Mouse (Mus musculus) stomach, embryonic 14.5 days (tissue): Measurements from ENCODE around the gene Map3k12. TPM values are rescaled to one million over a fixed set of nuclear protein-coding genes. Genes with fewer than 3 reads are reported as not detected.

ENCODE experiments used
- ATAC-seq: fragments of 200-750 bp; cut with Nextera tagmentation; 2 replicates; pipeline ENCODE4 v1.8.0; 2017; ENCODE audit warnings: low read depth, moderate TSS enrichment; ENCODE audit not compliant: insufficient number of reproducible peaks, insufficient read depth, low FRiP score
- H3K27ac ChIP-seq: fragments of 300-500 bp; sonication (generic); 2 replicates; pipeline ENCODE4 v1.5.1; 2014; ENCODE audit warnings: mild to moderate bottlenecking, low read length, moderate library complexity, mixed read lengths
- H3K27me3 ChIP-seq: fragments of 300-500 bp; sonication (generic); 2 replicates; pipeline ENCODE4 v1.6.1; 2014; ENCODE audit warnings: low read length, control low read depth, mixed read lengths; ENCODE audit not compliant: control insufficient read depth, insufficient read depth
- H3K36me3 ChIP-seq: fragments of 300-500 bp; sonication (generic); 2 replicates; pipeline ENCODE4 v1.6.1; 2014; ENCODE audit warnings: mild to moderate bottlenecking, control low read depth, low read length, moderate library complexity, mixed read lengths; ENCODE audit not compliant: control insufficient read depth, insufficient read depth
- H3K4me1 ChIP-seq: fragments of 300-500 bp; sonication (generic); 2 replicates; pipeline ENCODE4 v1.6.1; 2014; ENCODE audit warnings: low read length, control low read depth, mixed read lengths; ENCODE audit not compliant: control insufficient read depth, insufficient read depth
- H3K4me2 ChIP-seq: fragments of 300-500 bp; sonication (generic); replicated peaks from 2 replicates; pipeline ENCODE4 v1.6.1; 2014; ENCODE audit warnings: low read depth, low read length, control low read depth
- H3K4me3 ChIP-seq: fragments of 300-500 bp; sonication (generic); 2 replicates; pipeline ENCODE4 v1.5.1; 2014; ENCODE audit warnings: low read depth, low read length, control low read depth
- H3K9ac ChIP-seq: fragments of 300-500 bp; sonication (generic); replicated peaks from 2 replicates; pipeline ENCODE4 v1.6.1; 2014; ENCODE audit warnings: low read depth, mild to moderate bottlenecking, control low read depth, low read length, moderate library complexity, mixed read lengths
- H3K9me3 ChIP-seq: fragments of 300-500 bp; sonication (generic); 2 replicates; pipeline ENCODE4 v1.6.1; 2016; ENCODE audit warnings: low read depth, low read length, control low read depth; ENCODE audit not compliant: control insufficient read depth
- WGBS: fragments of 180-500 bp; shearing (Covaris S2); extraction: QIAGEN DNeasy Blood & Tissue Kit; methylation state at CpG from one replicate; pipeline ENCODE4 v1.1.7; 2014; 5-methylcytosine and 5-hydroxymethylcytosine counted together
- polyA plus RNA-seq: library from polyadenylated mRNA; unstranded; fragments of >200 nt; fragmentation: Nextera tagmentation; extraction: Ambion mirVana; gene quantifications from 2 replicates; pipeline ENCODE4 v1.2.1, GENCODE M21; 2014

Gene Map3k12
- polyA plus RNA-seq, 1 experiment from 2014 or later = 18.6 TPM

DNA sequence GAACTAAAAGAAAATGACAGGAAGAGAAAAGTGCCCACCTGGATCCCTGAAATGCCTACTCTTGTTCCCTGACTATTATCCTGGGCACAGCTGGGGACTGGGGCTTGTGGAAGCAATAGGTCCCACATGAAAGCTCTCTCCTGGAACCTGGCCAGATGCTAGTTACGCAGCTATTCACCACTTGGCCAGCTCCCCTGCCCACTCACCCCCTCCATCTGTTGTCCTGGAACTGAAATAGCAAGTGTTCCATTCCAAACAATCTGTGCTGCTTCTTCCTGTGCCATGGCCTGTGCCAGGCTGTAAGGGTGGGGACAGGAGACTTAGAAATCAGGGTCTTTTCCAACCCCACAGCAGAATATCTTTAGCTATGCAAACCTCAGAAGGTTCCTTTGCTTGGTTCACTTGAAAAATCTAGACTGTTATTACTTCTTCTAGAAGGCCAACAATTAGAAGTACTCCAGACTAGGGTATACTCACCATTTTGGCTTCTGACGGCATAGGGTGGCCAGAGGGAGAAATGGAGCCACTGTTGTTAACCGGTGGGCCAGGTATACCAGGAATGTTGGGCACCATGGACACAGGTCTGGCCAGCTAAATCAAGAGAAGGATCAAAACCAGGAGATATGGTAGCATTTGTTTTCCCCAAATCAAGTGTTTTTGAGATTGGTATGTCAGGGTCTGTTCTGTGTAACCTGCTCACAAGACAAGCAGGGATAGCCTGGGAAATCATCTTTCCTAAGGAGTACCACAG is 30.0 kb upstream of the Map3k12 start:
- ATAC-seq = no peak
- no peaks in the 10 kb centered on the region for H3K9me3 ChIP-seq
- H3K36me3 ChIP-seq = peaks cover 53% of the 10 kb centered on the region
- no peaks in the 10 kb centered on the region for H3K4me1 ChIP-seq
- no peaks in the 10 kb centered on the region for H3K27me3 ChIP-seq
- H3K4me2 ChIP-seq = no peak overlapping the region
- WGBS = 87% methylated on average over 3 of the region's 3 CpGs
- H3K9ac ChIP-seq = no peak overlapping the region
- H3K4me3 ChIP-seq = no peak overlapping the region
- no peak overlapping the region for H3K27ac ChIP-seq

DNA sequence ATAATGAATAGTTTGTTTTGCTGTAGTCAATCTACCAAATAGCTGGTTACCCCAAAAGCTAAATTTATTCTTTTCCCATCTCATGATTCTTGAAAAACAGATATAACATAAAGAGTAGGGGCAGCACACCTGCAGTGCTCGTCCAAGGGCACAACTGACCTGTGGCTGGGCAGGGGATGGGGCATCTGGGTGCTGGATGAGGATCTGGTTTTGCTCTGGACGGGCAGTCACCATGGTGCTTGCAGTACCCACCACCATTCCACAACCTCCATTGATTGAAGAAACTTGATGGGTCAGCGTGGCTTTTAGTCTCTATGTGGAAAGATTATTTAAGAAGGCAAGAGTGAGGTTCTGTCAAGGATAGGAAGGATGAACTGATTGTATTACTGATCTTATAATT is 29.4 kb upstream of the Map3k12 start:
- Histone ChIP-seq H3K36me3 (peaks cover 49% of the 10 kb centered on the region), H3K9me3 (no peaks in the 10 kb centered on the region), H3K4me1 (no peaks in the 10 kb centered on the region), H3K27me3 (no peaks in the 10 kb centered on the region), H3K9ac (no peak overlapping the region), H3K4me2 (no peak overlapping the region), H3K4me3 (no peak overlapping the region), H3K27ac (no peak overlapping the region)
- 91% methylated on average over 3 of the region's 3 CpGs for WGBS
- ATAC-seq = no peak

DNA sequence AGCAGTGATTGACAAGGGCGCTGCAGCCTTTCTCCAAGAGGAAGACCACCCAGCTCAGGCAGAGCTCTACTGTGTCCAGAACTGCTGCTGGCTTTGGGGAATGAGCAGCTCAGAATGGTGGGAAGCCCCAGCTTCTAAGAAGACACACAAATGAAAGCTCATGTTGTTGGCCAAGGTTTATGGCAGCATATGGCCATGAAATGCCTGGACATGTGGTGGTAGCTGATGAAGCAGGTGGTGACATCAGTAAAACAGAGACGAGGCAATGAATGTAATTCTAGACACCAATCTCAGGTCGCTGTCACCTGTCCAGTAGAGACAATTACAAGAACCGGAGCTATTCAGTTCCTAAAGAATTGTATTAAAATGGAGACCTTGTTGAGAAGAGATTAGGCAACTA is 27.9 kb upstream of the Map3k12 start:
- H3K4me2 ChIP-seq = no peak overlapping the region
- H3K27me3 ChIP-seq = no peaks in the 10 kb centered on the region
- H3K9me3 ChIP-seq = no peaks in the 10 kb centered on the region
- no peak overlapping the region for H3K27ac ChIP-seq
- H3K36me3 ChIP-seq = peaks cover 48% of the 10 kb centered on the region
- no peaks in the 10 kb centered on the region for H3K4me1 ChIP-seq
- no peak overlapping the region for H3K9ac ChIP-seq
- no peak for ATAC-seq
- 94% methylated on average over 4 of the region's 4 CpGs for WGBS
- H3K4me3 ChIP-seq = no peak overlapping the region

DNA sequence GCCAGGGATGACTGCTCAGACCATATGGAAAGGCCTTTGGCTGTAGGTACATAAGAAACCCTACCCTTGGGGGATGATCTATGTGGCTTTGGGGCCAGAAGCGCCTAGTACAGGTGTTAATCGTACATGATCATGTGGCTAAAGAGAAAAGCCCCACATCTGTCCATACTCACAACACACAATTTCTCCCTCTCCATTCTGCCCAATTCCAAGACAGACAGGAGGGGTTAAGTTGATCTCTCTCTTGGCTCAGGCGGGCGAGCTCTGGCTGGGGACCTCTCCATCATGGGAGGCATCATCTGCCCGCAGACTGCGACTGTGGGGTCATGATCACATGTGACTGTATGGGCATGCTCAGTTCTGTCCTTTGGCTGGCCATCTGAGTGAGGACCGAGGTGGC is 17.1 kb upstream of the Map3k12 start:
- Histone ChIP-seq H3K9me3 (no peaks in the 10 kb centered on the region), H3K27me3 (no peaks in the 10 kb centered on the region), H3K36me3 (peaks cover 69% of the 10 kb centered on the region), H3K4me1 (no peaks in the 10 kb centered on the region), H3K4me3 (no peak overlapping the region), H3K9ac (no peak overlapping the region), H3K27ac (no peak overlapping the region), H3K4me2 (no peak overlapping the region)
- WGBS = 93% methylated on average over 7 of the region's 7 CpGs
- no peak for ATAC-seq

DNA sequence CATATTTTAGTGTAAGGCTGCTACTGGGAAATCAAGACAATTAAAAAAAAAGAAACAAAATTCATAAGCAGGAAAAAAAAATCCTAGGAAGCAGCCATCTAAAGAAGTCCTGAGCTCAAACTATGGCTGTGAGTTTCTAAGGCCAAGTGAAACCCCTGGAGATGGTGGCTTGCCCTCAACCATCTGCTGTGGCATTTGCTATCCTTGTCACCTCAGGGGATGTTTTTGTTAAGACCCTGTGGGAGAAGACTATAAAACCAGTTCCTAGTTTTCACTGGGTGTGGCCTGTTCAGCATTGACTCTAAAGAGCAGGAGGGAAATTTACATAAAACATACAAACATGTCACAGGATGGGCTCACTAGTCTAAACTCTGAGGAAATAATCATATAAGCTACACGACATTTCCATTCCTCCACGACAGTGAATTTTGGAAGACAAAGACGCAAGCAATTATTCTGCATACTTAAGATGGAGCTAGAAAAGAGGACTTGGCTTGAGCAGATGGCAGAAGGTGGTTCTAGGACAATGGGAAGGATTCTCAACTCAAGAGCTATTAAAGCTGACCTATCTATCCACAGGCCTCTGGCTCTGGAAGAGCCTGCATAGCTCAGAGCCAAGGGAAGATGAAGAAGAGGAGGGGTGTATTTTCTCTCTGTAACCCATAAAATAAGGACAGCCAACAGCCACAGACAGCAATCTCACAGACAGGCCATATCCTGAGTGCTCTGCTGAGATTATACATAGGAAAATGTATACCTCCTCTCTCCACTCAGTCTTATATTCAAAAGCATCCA is 15.4 kb upstream of the Map3k12 start:
- no peak overlapping the region for H3K9ac ChIP-seq
- H3K4me3 ChIP-seq = no peak overlapping the region
- no peak overlapping the region for H3K27ac ChIP-seq
- no peaks in the 10 kb centered on the region for H3K9me3 ChIP-seq
- H3K4me1 ChIP-seq = no peaks in the 10 kb centered on the region
- WGBS = 88% methylated on average over 3 of the region's 3 CpGs
- H3K36me3 ChIP-seq = peaks cover 74% of the 10 kb centered on the region
- no peak overlapping the region for H3K4me2 ChIP-seq
- no peaks in the 10 kb centered on the region for H3K27me3 ChIP-seq
- no peak for ATAC-seq

DNA sequence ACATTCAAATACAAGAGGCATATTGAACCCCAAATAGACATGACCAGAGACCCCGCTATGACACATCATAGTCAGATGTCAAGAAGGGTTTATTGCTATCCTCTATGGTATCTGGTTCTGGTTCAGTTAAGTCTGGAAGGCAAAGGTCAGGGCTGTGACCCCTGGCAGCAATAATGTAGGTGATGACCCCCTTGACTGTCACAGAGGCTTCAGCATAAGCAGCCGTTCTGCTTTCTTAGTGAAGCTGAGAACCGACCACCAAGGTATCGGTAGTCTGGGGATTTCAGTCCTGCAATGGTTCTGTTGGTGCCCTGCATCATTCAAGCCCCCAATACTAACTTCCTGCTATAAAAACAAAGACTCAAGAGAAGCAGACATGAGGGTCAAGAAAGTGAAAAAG is 14.7 kb upstream of the Map3k12 start:
- Histone ChIP-seq H3K27ac (no peak overlapping the region), H3K4me3 (no peak overlapping the region), H3K27me3 (no peaks in the 10 kb centered on the region), H3K36me3 (peaks cover 69% of the 10 kb centered on the region), H3K9ac (no peak overlapping the region), H3K9me3 (no peaks in the 10 kb centered on the region), H3K4me2 (no peak overlapping the region), H3K4me1 (no peaks in the 10 kb centered on the region)
- 85% methylated on average over 4 of the region's 4 CpGs for WGBS
- no peak for ATAC-seq

DNA sequence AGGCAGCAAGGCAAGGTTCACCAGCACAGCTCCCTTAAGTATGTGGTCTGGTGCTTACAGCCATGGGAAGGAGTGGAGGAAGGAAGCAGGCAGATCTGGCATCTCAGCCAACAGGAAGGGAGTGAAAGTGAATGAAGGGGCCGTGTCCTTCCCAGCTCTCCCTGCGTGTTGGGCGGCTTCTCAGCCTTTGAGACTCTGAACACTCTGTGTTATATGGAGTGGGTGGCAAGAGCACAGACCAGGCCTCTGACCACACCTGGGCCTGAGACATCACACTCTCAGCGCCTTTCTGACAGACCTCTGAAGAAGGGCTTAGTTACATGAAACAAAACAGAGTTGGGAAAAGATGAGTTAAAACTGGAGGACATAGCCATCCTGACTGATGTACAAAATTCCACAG is 13.7 kb upstream of the Map3k12 start:
- Histone ChIP-seq H3K4me3 (no peak overlapping the region), H3K36me3 (peaks cover 62% of the 10 kb centered on the region), H3K27me3 (no peaks in the 10 kb centered on the region), H3K4me2 (no peak overlapping the region), H3K27ac (no peak overlapping the region), H3K9ac (no peak overlapping the region), H3K4me1 (no peaks in the 10 kb centered on the region), H3K9me3 (no peaks in the 10 kb centered on the region)
- no peak for ATAC-seq
- 81% methylated on average over 4 of the region's 4 CpGs for WGBS

DNA sequence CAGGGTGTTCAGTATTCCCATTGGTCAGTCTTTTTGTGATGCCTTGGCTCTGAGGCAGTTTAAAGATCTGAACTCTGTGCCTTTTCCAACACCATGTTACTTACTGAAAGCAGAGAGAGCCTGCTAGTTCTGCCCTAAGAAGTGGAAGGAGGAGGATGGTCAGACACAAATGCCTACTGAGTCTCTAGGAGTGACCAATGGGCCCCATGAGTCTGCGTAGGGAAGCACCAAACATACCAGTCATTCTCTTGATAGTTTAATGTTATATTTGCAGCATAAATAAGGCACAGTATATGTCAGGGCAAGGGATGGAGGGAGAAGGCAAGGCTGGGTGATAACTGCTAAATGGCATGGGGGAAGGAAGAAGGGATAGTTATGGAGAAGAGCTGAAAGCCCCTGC is 11.5 kb upstream of the Map3k12 start:
- Histone ChIP-seq H3K4me2 (no peak overlapping the region), H3K9ac (no peak overlapping the region), H3K9me3 (no peaks in the 10 kb centered on the region), H3K4me3 (no peak overlapping the region), H3K27ac (no peak overlapping the region), H3K4me1 (no peaks in the 10 kb centered on the region), H3K27me3 (no peaks in the 10 kb centered on the region), H3K36me3 (peaks cover 58% of the 10 kb centered on the region)
- no peak for ATAC-seq
- WGBS = 96% methylated on average over 1 of the region's 1 CpGs
